Mouse (Mus musculus) stomach, embryonic 15.5 days (tissue): ENCODE results near the gene Zkscan16. TPM values are rescaled to one million over a fixed set of nuclear protein-coding genes. Genes with fewer than 3 reads are reported as not detected.

Experiments
- ATAC-seq: fragments of 200-750 bp; cut with Nextera tagmentation; 2 replicates; pipeline ENCODE4 v1.8.0; 2017; ENCODE audit warnings: low read depth, moderate number of reproducible peaks, moderate TSS enrichment; ENCODE audit not compliant: insufficient read depth, low FRiP score
- H3K27ac ChIP-seq: fragments of 300-500 bp; sonication (generic); 2 replicates; pipeline ENCODE4 v1.5.1; 2015; ENCODE audit warnings: mild to moderate bottlenecking, inconsistent platforms
- H3K27me3 ChIP-seq: fragments of 300-500 bp; sonication (generic); replicated peaks from 2 replicates; pipeline ENCODE4 v1.6.1; 2015; ENCODE audit warnings: inconsistent platforms
- H3K36me3 ChIP-seq: fragments of 300-500 bp; sonication (generic); 2 replicates; pipeline ENCODE4 v1.6.1; 2015; ENCODE audit warnings: inconsistent platforms
- H3K4me1 ChIP-seq: fragments of 300-500 bp; sonication (generic); 2 replicates; pipeline ENCODE4 v1.6.1; 2015; ENCODE audit warnings: inconsistent platforms
- H3K4me2 ChIP-seq: fragments of 300-500 bp; sonication (generic); 2 replicates; pipeline ENCODE4 v1.6.1; 2015; ENCODE audit warnings: mild to moderate bottlenecking, inconsistent platforms
- H3K4me3 ChIP-seq: fragments of 300-500 bp; sonication (generic); replicated peaks from 2 replicates; pipeline ENCODE4 v1.5.1; 2015; ENCODE audit warnings: inconsistent platforms
- H3K9ac ChIP-seq: fragments of 300-500 bp; sonication (generic); 2 replicates; pipeline ENCODE4 v1.6.1; 2015; ENCODE audit warnings: inconsistent platforms
- H3K9me3 ChIP-seq: fragments of 300-500 bp; sonication (generic); 2 replicates; pipeline ENCODE4 v1.6.1; 2016; ENCODE audit warnings: inconsistent platforms
- WGBS: fragments of 180-500 bp; shearing (Covaris S2); methylation state at CpG from one replicate; pipeline ENCODE4 v1.1.7; 2015; 5-methylcytosine and 5-hydroxymethylcytosine counted together
- polyA plus RNA-seq: library from polyadenylated mRNA; unstranded; fragments of >200 nt; fragmentation: Nextera tagmentation; extraction: Ambion mirVana; gene quantifications from 2 replicates; pipeline ENCODE4 v1.2.1, GENCODE M21; 2015

Zkscan16 gene
- polyA plus RNA-seq, 1 experiment from 2014 or later, result 0.62 TPM

- no peak overlapping the region for H3K4me3 ChIP-seq
- H3K9me3 ChIP-seq, result no peaks in the 10 kb centered on the region
- no peak for ATAC-seq
- H3K27me3 ChIP-seq, result no peaks in the 10 kb centered on the region
- 0 out of 2 replicates have a peak, but pooled peaks cover 18% of the 10 kb centered on the region for H3K4me1 ChIP-seq
- H3K9ac ChIP-seq, result no peak overlapping the region
- H3K27ac ChIP-seq, result no peak overlapping the region
- no peak overlapping the region for H3K4me2 ChIP-seq
- no peaks in the 10 kb centered on the region for H3K36me3 ChIP-seq
- 82% methylated on average over 7 of the region's 7 CpGs for WGBS
These were observed 46.0 kb downstream of the Zkscan16 start for GRCm38 (mm10) chr4:58989303-58989898.

DNA sequence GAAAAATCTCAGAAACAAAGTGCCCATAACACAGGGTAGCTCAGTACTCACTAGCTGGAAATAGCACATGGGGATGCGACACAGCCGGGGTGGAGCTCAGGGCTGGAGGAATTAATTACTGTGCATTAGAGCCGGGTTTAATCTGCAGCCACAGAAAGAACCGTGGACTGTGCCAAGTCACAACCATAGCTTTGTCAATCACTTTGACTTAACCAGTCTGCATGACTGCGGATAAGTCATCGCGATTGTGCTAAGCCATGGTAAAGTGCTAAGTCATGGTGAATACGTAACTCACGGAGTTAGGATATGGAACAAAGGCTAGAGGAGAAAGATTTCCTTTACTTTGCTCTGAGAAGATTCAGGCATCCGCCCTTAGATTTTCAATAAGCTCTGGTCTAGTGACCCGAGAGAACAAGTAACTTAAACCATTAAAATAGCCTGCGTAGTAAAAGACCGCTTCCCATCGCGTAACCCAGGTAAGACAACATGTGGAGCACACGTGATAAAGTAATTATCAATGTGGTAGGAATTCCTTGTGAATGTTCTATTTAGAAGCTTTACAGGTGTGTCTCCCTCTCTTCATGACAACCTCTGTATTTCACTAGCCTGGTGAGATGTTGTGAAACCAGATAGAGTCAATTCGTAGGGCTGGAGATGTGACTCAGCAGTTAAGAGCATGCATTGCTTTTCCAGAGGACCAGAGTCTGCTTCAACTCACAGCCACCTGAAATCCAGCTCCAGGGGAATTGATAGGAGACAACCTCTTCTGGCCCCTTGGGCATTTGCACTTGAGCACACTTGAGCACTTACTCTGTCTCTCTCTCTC is 47.4 kb downstream of the Zkscan16 start:
- no peaks in the 10 kb centered on the region for H3K36me3 ChIP-seq
- WGBS, result 83% methylated on average over 17 of the region's 17 CpGs
- H3K27ac ChIP-seq, result no peak overlapping the region; the same call in 1 of the 2 replicates
- no peak overlapping the region for H3K4me2 ChIP-seq
- no peak overlapping the region for H3K4me3 ChIP-seq
- 0 out of 2 replicates have a peak, but pooled peaks cover 19% of the 10 kb centered on the region for H3K4me1 ChIP-seq
- H3K9me3 ChIP-seq, result no peaks in the 10 kb centered on the region
- H3K9ac ChIP-seq, result no peak overlapping the region
- no peaks in the 10 kb centered on the region for H3K27me3 ChIP-seq
- ATAC-seq, result no peak

- H3K27ac ChIP-seq, result no peak overlapping the region
- H3K9ac ChIP-seq, result no peak overlapping the region
- H3K9me3 ChIP-seq, result no peaks in the 10 kb centered on the region
- H3K27me3 ChIP-seq, result no peaks in the 10 kb centered on the region
- no peak for ATAC-seq
- H3K4me1 ChIP-seq, result 0 out of 2 replicates have a peak, but pooled peaks cover 13% of the 10 kb centered on the region
- 73% methylated on average over 5 of the region's 5 CpGs for WGBS
- no peak overlapping the region for H3K4me2 ChIP-seq
- no peaks in the 10 kb centered on the region for H3K36me3 ChIP-seq
- no peak overlapping the region for H3K4me3 ChIP-seq
These were observed 48.8 kb downstream of the Zkscan16 start for GRCm38 (mm10) chr4:58992195-58992594.

- Histone ChIP-seq H3K4me3 (no peak within 1 kb of the TSS), H3K27ac (peak within 1 kb of the TSS; percentile 59), H3K9me3 (no peaks in the 10 kb centered on the region), H3K9ac (no peak within 1 kb of the TSS), H3K27me3 (no peaks in the 10 kb centered on the region), H3K36me3 (no peaks in the 10 kb centered on the region), H3K4me2 (no peak within 1 kb of the TSS), H3K4me1 (0 out of 2 replicates have a peak, but pooled peaks cover 13% of the 10 kb centered on the region)
- WGBS, result 58% methylated on average over 4 of the region's 4 CpGs
- no peak for ATAC-seq
These were observed 51.3 kb downstream of the Zkscan16 start, which contains the start of gene Dnajc25 for GRCm38 (mm10) chr4:58994762-58995161. Dnajc25 (plus strand) TSS chr4:58995062.

GRCm38 (mm10) chr4:58995251-58995693 is 51.8 kb downstream of the Zkscan16 start:
- ATAC-seq, result peak; percentile 75
- Histone ChIP-seq H3K27ac (peak overlapping the region; percentile 59), H3K27me3 (no peaks in the 10 kb centered on the region), H3K4me3 (no peak overlapping the region), H3K9ac (no peak overlapping the region), H3K9me3 (no peaks in the 10 kb centered on the region), H3K4me2 (no peak overlapping the region), H3K36me3 (no peaks in the 10 kb centered on the region), H3K4me1 (0 out of 2 replicates have a peak, but pooled peaks cover 13% of the 10 kb centered on the region)
- WGBS, result 43% methylated on average over 8 of the region's 8 CpGs

- ATAC-seq, result no peak
- H3K4me1 ChIP-seq, result 0 out of 2 replicates have a peak, but pooled peaks cover 13% of the 10 kb centered on the region
- no peak overlapping the region for H3K9ac ChIP-seq
- no peaks in the 10 kb centered on the region for H3K9me3 ChIP-seq
- 40% methylated on average over 5 of the region's 5 CpGs for WGBS
- no peak overlapping the region for H3K4me2 ChIP-seq
- no peaks in the 10 kb centered on the region for H3K27me3 ChIP-seq
- no peak overlapping the region for H3K4me3 ChIP-seq
- no peak overlapping the region for H3K27ac ChIP-seq
- no peaks in the 10 kb centered on the region for H3K36me3 ChIP-seq
These were observed 53.7 kb downstream of the Zkscan16 start for GRCm38 (mm10) chr4:58997081-58997480.

DNA sequence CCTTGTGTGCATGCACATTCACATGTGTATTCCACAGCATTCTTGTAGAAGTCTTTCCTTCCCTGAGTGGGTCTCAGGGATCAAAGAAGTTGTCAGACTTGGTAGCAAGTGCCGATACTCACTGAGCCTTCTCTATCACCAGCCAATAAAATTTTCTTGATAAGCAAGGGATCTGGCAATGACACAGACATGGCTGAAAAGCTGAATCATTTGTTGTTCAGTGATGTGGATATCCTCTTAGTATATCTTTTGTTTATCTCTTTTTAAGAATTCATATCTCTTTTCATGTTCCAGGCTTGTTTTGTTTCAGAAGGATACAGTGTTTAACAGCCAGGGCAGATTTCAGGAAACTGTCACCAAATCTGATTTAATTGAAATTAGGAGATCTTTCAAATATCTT is 55.3 kb downstream of the Zkscan16 start:
- Histone ChIP-seq H3K9ac (no peak overlapping the region), H3K4me3 (no peak overlapping the region), H3K27ac (no peak overlapping the region), H3K4me1 (0 out of 2 replicates have a peak, but pooled peaks cover 9% of the 10 kb centered on the region), H3K27me3 (no peaks in the 10 kb centered on the region), H3K36me3 (no peaks in the 10 kb centered on the region), H3K9me3 (no peaks in the 10 kb centered on the region), H3K4me2 (no peak overlapping the region)
- ATAC-seq, result no peak
- WGBS, result 81% methylated on average over 1 of the region's 1 CpGs

- Histone ChIP-seq H3K4me1 (peaks cover 16% of the 10 kb centered on the region; the same call in 1 of the 2 replicates), H3K36me3 (no peaks in the 10 kb centered on the region), H3K4me2 (no peak overlapping the region), H3K27ac (no peak overlapping the region), H3K27me3 (no peaks in the 10 kb centered on the region), H3K9ac (no peak overlapping the region), H3K4me3 (no peak overlapping the region), H3K9me3 (no peaks in the 10 kb centered on the region)
- ATAC-seq, result no peak
- WGBS, result 6% methylated on average over 2 of the region's 2 CpGs
These were observed 56.3 kb downstream of the Zkscan16 start for GRCm38 (mm10) chr4:58999686-59000085.

- no peaks in the 10 kb centered on the region for H3K36me3 ChIP-seq
- 4% methylated on average over 2 of the region's 2 CpGs for WGBS
- H3K27ac ChIP-seq, result no peak overlapping the region
- H3K4me3 ChIP-seq, result no peak overlapping the region
- H3K4me2 ChIP-seq, result no peak overlapping the region
- H3K9ac ChIP-seq, result no peak overlapping the region
- peaks cover 16% of the 10 kb centered on the region; the same call in 1 of the 2 replicates for H3K4me1 ChIP-seq
- no peaks in the 10 kb centered on the region for H3K9me3 ChIP-seq
- no peak for ATAC-seq
- no peaks in the 10 kb centered on the region for H3K27me3 ChIP-seq
These were observed 57.2 kb downstream of the Zkscan16 start for GRCm38 (mm10) chr4:59000614-59001013.

DNA sequence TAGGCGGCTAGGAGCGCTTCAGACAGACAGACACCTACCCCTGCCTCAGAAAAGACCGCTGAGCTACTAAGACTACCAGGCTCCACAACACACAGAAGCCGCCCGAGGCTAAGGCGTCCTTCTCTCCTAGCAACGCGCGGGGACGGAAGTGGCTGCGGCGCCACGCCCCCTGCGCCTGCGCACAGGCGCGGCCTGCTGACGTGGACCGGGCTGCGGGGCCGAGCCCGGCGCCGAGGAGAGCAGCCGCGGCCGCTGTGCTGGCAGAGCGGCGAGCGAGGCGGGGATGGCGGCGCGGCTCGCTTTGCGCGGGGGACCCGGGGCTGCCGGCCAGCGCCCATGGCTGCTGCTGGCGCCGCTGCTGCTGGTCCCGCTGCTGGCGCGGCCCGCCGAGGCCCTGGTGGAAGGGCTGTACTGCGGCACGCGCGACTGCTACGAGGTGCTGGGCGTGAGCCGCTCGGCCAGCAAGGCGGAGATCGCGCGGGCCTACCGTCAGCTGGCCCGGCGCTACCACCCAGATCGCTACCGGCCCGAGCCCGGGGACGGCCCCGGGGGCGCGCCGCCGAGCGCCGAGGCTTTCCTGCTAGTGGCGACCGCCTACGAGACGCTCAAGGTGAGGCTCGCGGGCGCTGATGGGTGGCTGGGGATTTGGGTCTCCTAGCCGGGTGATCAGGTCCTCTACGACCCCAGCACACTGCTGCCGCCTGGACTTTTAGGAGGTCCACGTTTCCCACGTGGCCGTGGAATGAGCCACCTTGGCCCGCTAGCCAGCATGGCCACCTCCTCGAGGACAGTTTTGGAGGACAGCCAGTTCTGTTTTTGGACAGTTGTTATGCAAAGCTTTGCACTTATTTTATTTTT is 59.7 kb downstream of the Zkscan16 start, which contains the start of gene Gm20503:
TSS of gene Gm20503 (plus strand) at position 263 of the 858 bp plus-strand sequence.
- Histone ChIP-seq H3K4me1 (peaks cover 15% of the 10 kb centered on the region; the same call in 1 of the 2 replicates), H3K36me3 (no peaks in the 10 kb centered on the region), H3K4me3 (peak within 1 kb of the TSS; percentile 89), H3K9ac (peak within 1 kb of the TSS; percentile 70), H3K4me2 (peak within 1 kb of the TSS; percentile 65), H3K27ac (peak within 1 kb of the TSS; percentile 85), H3K9me3 (no peaks in the 10 kb centered on the region), H3K27me3 (no peaks in the 10 kb centered on the region)
- ATAC-seq, result peak; percentile 99
- WGBS, result under 1% methylated on average over 89 of the region's 89 CpGs

DNA sequence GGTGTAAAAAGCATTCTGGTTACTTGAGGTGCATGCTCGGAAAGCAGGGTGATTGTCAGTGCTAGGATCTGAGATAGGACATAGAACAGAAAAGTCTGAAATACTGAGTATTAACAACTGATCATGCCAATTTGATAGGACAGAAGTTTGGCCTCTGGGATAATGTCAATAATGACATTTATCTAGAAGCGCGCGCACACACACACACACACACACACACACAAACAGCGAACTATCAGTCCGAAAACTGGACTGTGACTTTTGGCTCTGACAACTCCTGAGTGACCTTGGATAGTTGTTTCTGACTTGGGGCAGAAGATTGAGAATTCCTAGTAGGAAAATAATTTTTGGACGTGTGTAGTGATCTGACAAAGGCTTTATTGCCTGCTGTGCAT is 60.4 kb downstream of the Zkscan16 start:
- H3K4me3 ChIP-seq, result peak overlapping the region; percentile 89
- WGBS, result 20% methylated on average over 7 of the region's 7 CpGs
- ATAC-seq, result no peak
- peak overlapping the region; percentile 65 for H3K4me2 ChIP-seq
- no peaks in the 10 kb centered on the region for H3K9me3 ChIP-seq
- no peaks in the 10 kb centered on the region for H3K27me3 ChIP-seq
- H3K27ac ChIP-seq, result peak overlapping the region; percentile 85; the same call in 1 of the 2 replicates
- peaks cover 12% of the 10 kb centered on the region; the same call in 1 of the 2 replicates for H3K4me1 ChIP-seq
- H3K36me3 ChIP-seq, result no peaks in the 10 kb centered on the region
- peak overlapping the region; percentile 70 for H3K9ac ChIP-seq
